Mouse (Mus musculus) heart, adult 2 months (tissue): ENCODE results near the gene Trpm3.

Experiments
- CTCF ChIP-seq: fragments of 200-600 bp; IDR thresholded peaks from 2 replicates; pipeline ENCODE4 v1.8.1; 2022; ENCODE audit warnings: antibody characterized with exemption, mild to moderate bottlenecking, moderate library complexity
- EP300 ChIP-seq: fragments of 200-500 bp; IDR thresholded peaks from 2 replicates; pipeline ENCODE4 v1.6.1; 2011; ENCODE audit warnings: low read depth, low read length, control low read depth; ENCODE audit not compliant: insufficient read depth
- POLR2A ChIP-seq: fragments of 200-500 bp; IDR thresholded peaks from 2 replicates; pipeline ENCODE4 v1.6.1; 2011; ENCODE audit warnings: mild to moderate bottlenecking, low read depth, low read length, control low read depth; ENCODE audit not compliant: insufficient read depth

DNA sequence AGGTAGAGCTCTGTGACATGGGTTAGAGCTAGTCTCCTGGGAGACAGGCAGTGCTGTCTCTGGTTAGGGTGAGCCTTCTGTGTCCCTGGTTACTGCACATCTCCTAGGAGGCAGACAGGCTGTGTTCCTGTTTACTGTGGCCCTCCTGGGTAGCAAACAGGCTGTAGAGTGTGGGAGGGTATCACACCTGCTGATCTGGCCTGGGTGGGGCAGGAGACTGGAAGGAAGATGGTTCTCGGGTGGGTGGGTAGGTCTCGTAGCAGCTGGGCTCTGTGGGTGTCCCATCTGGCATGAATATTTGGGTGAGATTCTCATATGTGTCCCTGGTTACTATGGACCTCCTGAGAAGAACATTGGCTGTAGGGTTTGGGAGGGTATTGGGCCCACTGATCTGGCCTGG lies 658.1 kb downstream of the Trpm3 start:
- TF ChIP-seq CTCF (no peak), POLR2A (no peak), EP300 (no peak)
